Mouse (Mus musculus): ENCODE results near the gene Hist1h1a. TPM values are rescaled to one million over a fixed set of nuclear protein-coding genes. Genes with fewer than 3 reads are reported as not detected.

Gene Hist1h1a
- not detected in 2 replicates for polyA plus RNA-seq (2021; fragmentation: Nextera tagmentation)
- long read RNA-seq, experiment 1: 0 reads
- long read RNA-seq, experiment 2: 0 reads

DNA sequence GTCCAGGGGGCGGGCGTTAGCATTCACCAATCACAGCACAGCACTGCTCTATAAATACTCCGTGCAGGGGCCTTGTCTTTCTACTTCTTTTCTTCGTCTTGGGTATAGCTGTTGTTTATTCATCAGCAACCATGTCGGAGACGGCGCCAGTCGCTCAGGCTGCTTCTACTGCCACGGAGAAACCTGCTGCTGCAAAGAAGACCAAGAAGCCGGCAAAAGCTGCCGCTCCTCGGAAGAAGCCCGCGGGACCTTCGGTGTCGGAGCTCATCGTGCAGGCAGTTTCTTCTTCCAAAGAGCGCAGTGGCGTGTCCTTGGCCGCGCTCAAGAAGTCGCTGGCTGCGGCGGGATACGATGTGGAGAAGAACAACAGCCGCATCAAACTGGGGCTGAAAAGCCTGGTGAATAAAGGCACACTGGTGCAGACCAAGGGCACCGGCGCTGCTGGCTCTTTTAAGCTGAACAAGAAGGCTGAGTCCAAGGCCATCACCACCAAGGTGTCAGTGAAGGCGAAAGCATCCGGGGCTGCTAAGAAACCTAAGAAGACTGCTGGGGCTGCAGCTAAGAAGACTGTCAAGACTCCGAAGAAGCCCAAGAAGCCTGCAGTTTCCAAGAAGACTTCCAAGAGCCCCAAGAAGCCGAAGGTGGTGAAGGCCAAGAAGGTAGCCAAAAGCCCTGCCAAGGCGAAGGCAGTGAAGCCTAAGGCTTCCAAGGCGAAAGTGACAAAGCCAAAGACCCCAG lies at the start of gene Hist1h1a:
TSS of gene Hist1h1a (plus strand) at position 81 of the 738 bp plus-strand sequence.

DNA sequence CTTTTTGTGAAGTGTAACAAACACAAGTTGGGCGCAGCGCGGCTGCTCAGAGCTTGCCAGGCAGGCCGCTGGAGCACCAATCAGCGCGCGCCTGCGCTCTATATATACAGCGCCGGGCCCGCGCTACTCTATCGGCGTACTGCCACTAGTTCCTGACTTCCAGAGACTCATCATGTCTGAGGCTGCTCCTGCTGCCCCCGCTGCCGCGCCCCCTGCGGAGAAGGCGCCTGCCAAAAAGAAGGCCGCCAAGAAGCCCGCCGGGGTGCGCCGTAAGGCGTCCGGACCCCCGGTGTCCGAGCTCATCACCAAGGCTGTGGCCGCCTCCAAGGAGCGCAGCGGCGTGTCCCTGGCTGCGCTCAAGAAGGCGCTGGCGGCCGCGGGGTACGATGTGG lies 24.8 kb upstream of the Hist1h1a start, which contains the start of gene Hist1h1c:
TSS of gene Hist1h1c (plus strand) at position 132 of the 392 bp plus-strand sequence.

DNA sequence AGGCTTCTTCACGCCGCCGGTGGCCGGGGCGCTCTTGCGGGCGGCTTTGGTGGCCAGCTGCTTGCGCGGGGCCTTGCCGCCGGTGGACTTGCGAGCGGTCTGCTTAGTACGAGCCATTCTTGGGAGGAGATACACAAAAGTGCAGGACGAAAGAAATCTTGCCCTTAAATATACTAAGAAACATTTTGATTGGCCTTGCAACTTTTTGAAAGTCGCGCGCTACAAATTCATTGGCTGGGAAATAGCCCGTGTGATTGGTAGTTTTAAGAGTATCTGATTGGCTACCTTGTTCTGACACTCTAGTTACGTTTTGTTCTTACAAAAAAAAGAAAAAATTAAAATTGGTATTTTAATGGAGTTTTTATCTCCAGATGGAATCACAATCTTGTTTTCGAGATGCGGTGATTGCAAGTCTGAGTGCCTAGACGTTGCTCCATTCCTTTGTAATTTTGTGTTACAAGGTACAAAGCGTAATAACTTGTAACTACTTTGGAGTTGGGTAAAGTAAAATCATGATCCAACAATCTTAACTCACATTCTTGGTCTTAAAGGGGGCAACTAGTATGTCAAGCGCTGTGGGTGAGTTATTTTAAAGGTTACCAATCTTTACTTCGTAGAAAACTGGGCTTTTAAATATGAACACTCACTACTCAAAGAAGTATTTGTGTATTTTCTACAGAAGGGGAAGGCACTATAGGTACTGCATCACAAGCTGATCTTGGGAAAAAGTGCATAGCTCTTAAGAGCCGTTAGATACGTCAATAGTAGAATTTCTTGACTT lies 17.9 kb upstream of the Hist1h1a start, which contains the start of gene Hist1h3c:
TSS of gene Hist1h3c (minus strand) at position 222 of the 781 bp plus-strand sequence.

DNA sequence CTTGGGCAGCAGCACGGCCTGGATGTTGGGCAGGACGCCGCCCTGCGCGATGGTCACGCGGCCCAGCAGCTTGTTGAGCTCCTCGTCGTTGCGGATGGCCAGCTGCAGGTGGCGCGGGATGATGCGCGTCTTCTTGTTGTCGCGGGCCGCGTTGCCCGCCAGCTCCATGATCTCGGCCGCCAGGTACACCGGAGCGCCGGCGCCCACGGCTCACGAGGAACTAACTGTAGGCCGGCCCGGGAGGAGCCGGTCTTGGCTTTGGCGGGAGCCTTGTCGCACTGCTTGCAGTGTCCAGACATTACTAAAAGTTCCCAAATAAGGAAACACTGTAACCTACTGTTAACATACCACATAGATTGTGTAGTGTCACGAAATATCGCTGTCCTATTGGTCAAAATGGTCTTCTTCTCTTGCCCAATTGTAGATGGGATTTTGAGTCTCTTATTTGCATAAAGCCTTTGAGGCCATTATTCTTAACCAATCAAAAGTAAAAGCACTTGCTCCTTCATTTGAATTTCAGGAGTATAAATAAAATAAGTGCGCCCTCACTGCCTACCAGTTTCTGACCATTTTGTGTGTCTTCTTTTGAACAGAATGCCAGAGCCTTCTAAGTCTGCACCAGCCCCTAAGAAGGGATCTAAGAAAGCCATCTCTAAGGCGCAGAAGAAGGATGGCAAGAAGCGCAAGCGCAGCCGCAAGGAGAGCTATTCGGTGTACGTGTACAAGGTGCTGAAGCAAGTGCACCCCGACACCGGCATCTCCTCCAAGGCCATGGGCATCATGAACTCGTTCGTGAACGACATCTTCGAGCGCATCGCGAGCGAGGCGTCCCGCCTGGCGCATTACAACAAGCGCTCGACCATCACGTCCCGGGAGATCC lies 17.0 kb upstream of the Hist1h1a start, which contains the start of gene Hist1h2bb:
TSS of gene Hist1h2bb (plus strand) at position 534 of the 880 bp plus-strand sequence.

DNA sequence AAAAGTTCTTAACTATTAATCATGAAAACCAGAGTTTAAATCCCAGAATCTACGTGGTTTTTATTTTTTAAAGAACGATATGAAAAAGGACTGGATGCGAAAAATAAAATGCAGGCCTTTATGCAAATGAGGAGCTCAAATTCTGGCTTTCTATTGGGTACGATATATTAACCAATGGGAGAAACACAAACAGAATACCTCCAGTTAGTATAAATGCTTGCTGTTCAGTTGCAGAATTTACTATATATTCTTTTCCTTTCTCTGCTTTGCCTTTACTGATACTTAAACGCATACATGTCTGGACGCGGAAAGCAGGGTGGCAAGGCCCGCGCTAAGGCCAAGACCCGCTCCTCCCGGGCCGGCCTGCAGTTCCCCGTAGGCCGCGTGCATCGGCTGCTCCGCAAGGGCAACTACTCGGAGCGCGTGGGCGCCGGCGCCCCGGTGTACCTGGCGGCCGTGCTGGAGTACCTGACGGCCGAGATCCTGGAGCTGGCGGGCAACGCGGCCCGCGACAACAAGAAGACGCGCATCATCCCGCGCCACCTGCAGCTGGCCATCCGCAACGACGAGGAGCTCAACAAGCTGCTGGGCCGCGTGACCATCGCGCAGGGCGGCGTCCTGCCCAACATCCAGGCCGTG lies 12.5 kb upstream of the Hist1h1a start, which contains the start of gene Hist1h2ab:
TSS of gene Hist1h2ab (plus strand) at position 288 of the 639 bp plus-strand sequence.

DNA sequence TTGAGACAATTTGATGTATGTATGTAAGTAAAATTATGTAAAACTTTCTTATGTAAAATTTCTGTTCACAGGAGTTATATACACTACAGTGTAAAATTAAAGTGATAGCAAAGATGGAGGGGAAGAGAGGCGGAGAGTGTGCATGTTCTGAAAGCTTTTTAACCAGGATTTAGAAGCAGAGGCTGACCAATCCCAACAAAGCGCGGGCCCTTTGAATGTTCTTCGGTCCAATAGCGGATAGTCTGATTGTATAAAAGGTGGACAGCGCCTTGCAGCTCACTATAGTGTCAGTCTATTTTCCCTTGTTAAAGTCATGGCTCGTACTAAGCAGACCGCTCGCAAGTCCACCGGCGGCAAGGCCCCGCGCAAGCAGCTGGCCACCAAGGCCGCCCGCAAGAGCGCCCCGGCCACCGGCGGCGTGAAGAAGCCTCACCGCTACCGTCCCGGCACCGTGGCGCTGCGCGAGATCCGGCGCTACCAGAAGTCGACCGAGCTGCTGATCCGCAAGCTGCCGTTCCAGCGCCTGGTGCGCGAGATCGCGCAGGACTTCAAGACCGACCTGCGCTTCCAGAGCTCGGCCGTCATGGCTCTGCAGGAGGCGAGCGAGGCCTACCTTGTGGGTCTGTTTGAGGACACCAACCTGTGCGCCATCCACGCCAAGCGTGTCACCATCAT lies 11.3 kb upstream of the Hist1h1a start, which contains the start of gene Hist1h3b:
TSS of gene Hist1h3b (plus strand) at position 201 of the 675 bp plus-strand sequence.

DNA sequence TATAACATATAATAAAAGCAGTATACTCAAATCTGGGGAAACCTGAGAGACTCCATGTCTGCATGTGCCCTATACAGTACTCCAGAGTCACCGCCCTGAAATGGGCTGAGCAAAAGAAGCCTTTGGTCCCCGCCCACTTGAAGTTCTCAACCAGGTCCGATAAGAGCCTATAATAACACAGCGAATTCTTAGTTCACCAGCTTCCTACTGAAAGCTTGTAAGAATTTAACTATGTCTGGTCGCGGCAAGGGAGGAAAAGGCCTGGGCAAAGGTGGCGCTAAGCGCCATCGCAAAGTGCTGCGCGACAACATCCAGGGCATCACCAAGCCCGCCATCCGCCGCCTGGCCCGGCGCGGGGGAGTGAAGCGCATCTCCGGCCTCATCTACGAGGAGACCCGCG lies 6.7 kb upstream of the Hist1h1a start, which contains the start of gene Hist1h4b:
TSS of gene Hist1h4b (plus strand) at position 224 of the 400 bp plus-strand sequence.

DNA sequence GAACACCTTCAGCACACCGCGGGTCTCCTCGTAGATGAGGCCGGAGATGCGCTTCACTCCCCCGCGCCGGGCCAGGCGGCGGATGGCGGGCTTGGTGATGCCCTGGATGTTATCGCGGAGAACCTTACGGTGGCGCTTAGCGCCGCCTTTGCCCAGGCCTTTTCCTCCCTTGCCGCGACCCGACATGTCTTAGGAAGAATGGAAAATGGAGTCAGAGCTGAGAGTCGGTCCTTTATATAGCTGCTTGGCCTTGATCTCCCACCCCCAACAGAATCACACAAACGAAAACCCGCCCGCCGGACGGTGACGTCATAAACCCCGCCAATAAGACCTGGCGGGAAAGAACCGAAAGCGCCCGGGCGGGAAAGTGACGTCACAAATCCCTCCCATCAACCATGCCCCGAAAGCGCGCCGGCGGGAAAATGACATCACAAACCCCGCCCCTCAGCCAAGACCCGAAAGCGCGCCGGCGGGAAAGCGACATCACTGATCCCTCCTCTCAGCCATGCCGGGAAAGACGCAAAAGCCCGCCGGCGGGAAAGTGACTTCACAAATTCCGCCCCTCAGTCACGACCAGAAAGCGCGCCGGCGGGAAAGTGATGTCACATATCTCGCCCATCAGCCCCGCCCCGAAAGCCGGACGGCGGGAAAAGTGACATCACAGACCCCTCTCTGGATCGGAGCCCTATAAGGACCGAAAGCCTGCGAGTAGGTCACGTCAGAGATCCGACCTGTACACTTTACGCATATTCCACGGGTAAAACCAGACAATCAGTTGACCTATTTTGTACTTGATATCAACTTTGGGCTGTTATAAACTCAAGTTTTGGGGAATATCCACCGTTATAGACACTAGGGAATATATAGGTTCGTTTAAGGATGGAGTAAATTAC lies 2.2 kb upstream of the Hist1h1a start, which contains the start of gene Hist1h4a:
TSS of gene Hist1h4a (minus strand) at position 259 of the 893 bp plus-strand sequence.

DNA sequence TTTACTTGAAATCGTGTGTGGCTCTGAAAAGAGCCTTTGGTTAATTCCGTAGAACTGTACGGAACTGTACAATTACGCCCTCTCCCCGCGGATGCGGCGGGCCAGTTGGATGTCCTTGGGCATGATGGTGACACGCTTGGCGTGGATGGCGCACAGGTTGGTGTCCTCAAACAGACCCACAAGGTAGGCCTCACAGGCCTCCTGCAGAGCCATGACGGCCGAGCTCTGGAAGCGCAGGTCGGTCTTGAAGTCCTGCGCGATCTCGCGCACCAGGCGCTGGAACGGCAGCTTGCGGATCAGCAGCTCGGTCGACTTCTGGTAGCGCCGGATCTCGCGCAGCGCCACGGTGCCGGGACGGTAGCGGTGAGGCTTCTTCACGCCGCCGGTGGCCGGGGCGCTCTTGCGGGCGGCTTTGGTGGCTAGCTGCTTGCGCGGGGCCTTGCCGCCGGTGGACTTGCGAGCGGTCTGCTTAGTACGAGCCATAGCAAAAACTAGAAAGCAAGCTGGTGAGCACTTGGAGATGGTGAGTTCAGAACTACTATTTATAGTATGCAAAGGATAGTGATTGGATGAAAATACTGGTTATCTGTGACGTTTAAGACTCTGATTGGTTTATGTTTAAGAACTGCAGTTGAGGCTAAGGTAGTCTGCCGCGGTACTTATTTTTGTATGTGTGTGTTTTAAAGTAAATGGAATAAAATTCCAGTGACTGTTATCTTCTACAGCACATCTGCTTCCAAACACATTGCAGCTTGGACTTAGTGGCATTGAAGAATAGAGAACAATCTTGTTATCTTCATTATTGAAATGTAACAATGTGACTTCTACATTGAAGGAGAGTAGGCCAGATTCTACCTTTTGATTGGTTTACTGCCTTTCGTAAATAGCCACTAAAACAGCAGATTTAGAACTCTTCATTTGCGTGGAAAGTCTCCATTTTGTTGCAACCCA lies 1.3 kb upstream of the Hist1h1a start, which contains the start of gene Hist1h3a:
TSS of gene Hist1h3a (minus strand) at position 516 of the 951 bp plus-strand sequence.

DNA sequence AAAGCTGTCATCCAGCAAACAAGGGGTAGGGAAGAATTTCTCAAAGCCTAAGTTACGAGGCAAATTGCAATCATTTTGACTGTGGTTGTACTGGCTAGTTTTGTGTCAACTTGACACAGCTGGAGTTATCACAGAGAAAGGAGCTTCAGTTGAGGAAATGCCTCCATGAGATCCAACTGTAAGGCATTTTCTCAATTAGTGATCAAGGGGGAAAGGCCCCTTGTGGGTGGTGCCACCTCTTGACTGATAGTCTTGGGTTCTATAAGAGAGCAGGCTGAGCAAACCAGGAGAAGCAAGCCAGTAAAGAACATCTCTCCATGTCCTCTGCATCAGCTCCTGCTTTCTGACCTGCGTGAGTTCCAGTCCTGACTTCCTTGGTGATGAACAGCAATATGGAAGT lies 6.1 kb downstream of the Hist1h1a start, which contains the start of gene Trim38:
TSS of gene Trim38 (plus strand) at position 301 of the 400 bp plus-strand sequence.

DNA sequence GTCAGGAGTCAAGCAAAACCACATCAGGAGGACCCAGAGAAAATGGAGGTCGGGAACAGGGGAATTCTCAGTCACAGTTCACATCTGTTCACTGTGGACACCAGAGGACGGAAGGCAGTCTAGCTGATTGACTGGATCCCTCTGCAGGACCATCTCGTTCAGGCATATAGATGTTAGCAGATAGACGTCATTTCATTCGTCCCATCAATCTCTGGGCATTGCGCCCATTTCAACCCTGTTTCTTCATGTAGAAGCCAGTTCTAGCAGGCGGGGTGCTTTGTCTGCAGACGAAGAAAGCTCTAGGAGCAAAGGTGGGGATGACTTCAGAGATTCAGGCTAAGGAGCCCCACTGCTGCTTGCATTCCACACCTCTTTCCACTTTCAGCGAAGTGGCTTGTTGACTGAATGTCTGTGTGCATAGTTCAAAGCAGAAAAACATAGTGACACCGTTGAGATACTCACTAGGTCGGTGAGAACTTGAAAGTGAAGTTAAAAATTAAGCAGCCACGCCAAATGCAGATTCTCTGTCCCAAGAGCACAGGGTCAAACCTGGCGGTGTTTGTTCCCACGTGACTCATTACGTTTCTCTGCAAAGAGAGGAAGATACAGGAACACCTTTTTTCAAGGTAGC lies 43.1 kb downstream of the Hist1h1a start, which contains the start of gene Slc17a2:
TSS of gene Slc17a2 (plus strand) at position 572 of the 631 bp plus-strand sequence.

Other genes with a start within 250 kb of the Hist1h1a start
- gene Hist1h4h, start 232.6 kb upstream of the Hist1h1a start, polyA plus RNA-seq (2021; fragmentation: Nextera tagmentation): 37.4 and 58.8 TPM in 2 replicates
- 0.54 TPM in 1 of 2 replicates, not detected in the other for gene Hist1h2af, start 229.8 kb upstream of the Hist1h1a start, polyA plus RNA-seq (2021; fragmentation: Nextera tagmentation)
- not detected in 2 replicates for gene Hist1h3g, start 228.2 kb upstream of the Hist1h1a start, polyA plus RNA-seq (2021; fragmentation: Nextera tagmentation)
- 0.20 and 0.25 TPM in 2 replicates for gene Hist1h2bh, start 220.3 kb upstream of the Hist1h1a start, polyA plus RNA-seq (2021; fragmentation: Nextera tagmentation)
- 0.13 and 0.29 TPM in 2 replicates for gene Hist1h3f, start 219.6 kb upstream of the Hist1h1a start, polyA plus RNA-seq (2021; fragmentation: Nextera tagmentation)
- gene Hist1h4f, start 212.0 kb upstream of the Hist1h1a start, polyA plus RNA-seq (2021; fragmentation: Nextera tagmentation): not detected in 2 replicates
- 0.02 and 0.05 TPM in 2 replicates for gene Hist1h1d, start 210.4 kb upstream of the Hist1h1a start, polyA plus RNA-seq (2021; fragmentation: Nextera tagmentation)
- 0.88 and 1.3 TPM in 2 replicates for gene Hist1h3e, start 201.3 kb upstream of the Hist1h1a start, polyA plus RNA-seq (2021; fragmentation: Nextera tagmentation)
- 4.0 and 7.7 TPM in 2 replicates for gene Hist1h2ae, start 192.4 kb upstream of the Hist1h1a start, polyA plus RNA-seq (2021; fragmentation: Nextera tagmentation)
- gene Hist1h2bg, start 192.3 kb upstream of the Hist1h1a start, polyA plus RNA-seq (2021; fragmentation: Nextera tagmentation): 1.3 and 2.6 TPM in 2 replicates
- 0.73 TPM in 1 of 2 replicates, not detected in the other for gene Hist1h2bf, start 189.5 kb upstream of the Hist1h1a start, polyA plus RNA-seq (2021; fragmentation: Nextera tagmentation)
- gene Hist1h2ad, start 189.3 kb upstream of the Hist1h1a start, polyA plus RNA-seq (2021; fragmentation: Nextera tagmentation): 0.59 TPM in 1 of 2 replicates, not detected in the other
- gene Hist1h3d, start 187.9 kb upstream of the Hist1h1a start, polyA plus RNA-seq (2021; fragmentation: Nextera tagmentation): 0.18 and 0.33 TPM in 2 replicates
- 6.4 and 8.7 TPM in 2 replicates for gene Hist1h4d, start 182.1 kb upstream of the Hist1h1a start, polyA plus RNA-seq (2021; fragmentation: Nextera tagmentation)
- gene Hist1h2be, start 142.5 kb upstream of the Hist1h1a start, polyA plus RNA-seq (2021; fragmentation: Nextera tagmentation): 3.2 TPM in 2 replicates
- gene Hist1h1e, start 141.1 kb upstream of the Hist1h1a start, polyA plus RNA-seq (2021; fragmentation: Nextera tagmentation): 7.8 and 10.6 TPM in 2 replicates
- gene Hist1h2ac, start 79.7 kb upstream of the Hist1h1a start, polyA plus RNA-seq (2021; fragmentation: Nextera tagmentation): 0.88 and 1.6 TPM in 2 replicates
- 101 and 115 TPM in 2 replicates for gene Hist1h2bc, start 79.5 kb upstream of the Hist1h1a start, polyA plus RNA-seq (2021; fragmentation: Nextera tagmentation)
- not detected in 2 replicates for gene Hist1h1t, start 67.9 kb upstream of the Hist1h1a start, polyA plus RNA-seq (2021; fragmentation: Nextera tagmentation)
- 2.1 and 4.0 TPM in 2 replicates for gene Hist1h4c, start 65.2 kb upstream of the Hist1h1a start, polyA plus RNA-seq (2021; fragmentation: Nextera tagmentation)
- gene Hfe, start 52.8 kb upstream of the Hist1h1a start, polyA plus RNA-seq (2021; fragmentation: Nextera tagmentation): 3.9 and 4.3 TPM in 2 replicates
- gene Hist1h1c, start 24.9 kb upstream of the Hist1h1a start, polyA plus RNA-seq (2021; fragmentation: Nextera tagmentation): 7.4 and 7.6 TPM in 2 replicates
- 0.53 TPM in 1 of 2 replicates, not detected in the other for gene Hist1h3c, start 18.1 kb upstream of the Hist1h1a start, polyA plus RNA-seq (2021; fragmentation: Nextera tagmentation)
- gene Hist1h2bb, start 16.9 kb upstream of the Hist1h1a start, polyA plus RNA-seq (2021; fragmentation: Nextera tagmentation): 0.45 TPM in 1 of 2 replicates, not detected in the other
- 2.6 and 2.8 TPM in 2 replicates for gene Hist1h2ab, start 12.5 kb upstream of the Hist1h1a start, polyA plus RNA-seq (2021; fragmentation: Nextera tagmentation)
- 0.40 TPM in 1 of 2 replicates, not detected in the other for gene Hist1h3b, start 11.4 kb upstream of the Hist1h1a start, polyA plus RNA-seq (2021; fragmentation: Nextera tagmentation)
- not detected in 2 replicates for gene Hist1h4b, start 6.7 kb upstream of the Hist1h1a start, polyA plus RNA-seq (2021; fragmentation: Nextera tagmentation)
- gene Hist1h4a, start 2.4 kb upstream of the Hist1h1a start, polyA plus RNA-seq (2021; fragmentation: Nextera tagmentation): 0.47 TPM in 1 of 2 replicates, not detected in the other
- gene Hist1h3a, start 1.3 kb upstream of the Hist1h1a start, polyA plus RNA-seq (2021; fragmentation: Nextera tagmentation): not detected in 2 replicates
- not detected in 2 replicates for gene Trim38, start 6.2 kb downstream of the Hist1h1a start, polyA plus RNA-seq (2021; fragmentation: Nextera tagmentation)
- not detected in 2 replicates for gene Slc17a2, start 43.3 kb downstream of the Hist1h1a start, polyA plus RNA-seq (2021; fragmentation: Nextera tagmentation)
- not detected in 2 replicates for gene Slc17a3, start 75.8 kb downstream of the Hist1h1a start, polyA plus RNA-seq (2021; fragmentation: Nextera tagmentation)
- not detected in 2 replicates for gene Slc17a1, start 104.1 kb downstream of the Hist1h1a start, polyA plus RNA-seq (2021; fragmentation: Nextera tagmentation)
- gene Slc17a4, start 151.3 kb downstream of the Hist1h1a start, polyA plus RNA-seq (2021; fragmentation: Nextera tagmentation): not detected in 2 replicates
- gene Hist1h2ba, start 170.5 kb downstream of the Hist1h1a start, polyA plus RNA-seq (2021; fragmentation: Nextera tagmentation): not detected in 2 replicates
- gene Hist1h2aa, start 170.8 kb downstream of the Hist1h1a start, polyA plus RNA-seq (2021; fragmentation: Nextera tagmentation): not detected in 2 replicates
- 0.38 TPM in 1 of 2 replicates, not detected in the other for gene Scgn, start 227.5 kb downstream of the Hist1h1a start, polyA plus RNA-seq (2021; fragmentation: Nextera tagmentation)